Mouse (Mus musculus): ENCODE measurements around the gene Cyp1b1.

GRCm38 (mm10) chr17:79714368-79714895, 429 bp downstream of the Cyp1b1 start:
- TF ChIP-seq POLR2AphosphoS2 (IDR thresholded peaks at IDR 0.05; ENCODE audit: low read length) (no peak), ZMIZ1 (IDR thresholded peaks at IDR 0.05; ENCODE audit: low read depth, low read length) (no peak), MEF2A (IDR thresholded peaks at IDR 0.05; ENCODE audit: extremely low read depth, insufficient replicate concordance, low read depth, low read length, poor library complexity, severe bottlenecking) (no peak), RAD21 (IDR thresholded peaks at IDR 0.05; ENCODE audit: low read depth, low read length) (no peak), MAFK (IDR thresholded peaks at IDR 0.05; ENCODE audit: borderline replicate concordance, low read depth, low read length) (no peak), EP300 (IDR thresholded peaks at IDR 0.05; ENCODE audit: low read depth in 1 of 2, low read length in 2 of 2) (no peak), GATA1 (IDR thresholded peaks at IDR 0.05; ENCODE audit: low read depth, low read length) (no peak), NELFE (IDR thresholded peaks at IDR 0.05; ENCODE audit: low read depth, low read length) (no peak), UBTF (IDR thresholded peaks at IDR 0.05; ENCODE audit: borderline replicate concordance, insufficient read depth, low read depth, low read length) (no peak), NRF1 (IDR thresholded peaks at IDR 0.05; ENCODE audit: insufficient read depth, low read depth, low read length, poor library complexity, severe bottlenecking) (no peak), CTCF (IDR thresholded peaks at IDR 0.05 in 2 of 3, conservative IDR thresholded peaks at IDR 0.05 in 1 of 3; ENCODE audit: control insufficient read depth in 1 of 3, insufficient read depth in 1 of 3, low read depth in 2 of 3, low read length in 3 of 3, poor library complexity in 1 of 3, severe bottlenecking in 1 of 3) (no peak)
